Mouse (Mus musculus) c-Kit-positive CD71-negative TER-119-negative erythroid progenitor cells, embryonic 14.5 days (primary cell): Measurements from ENCODE around the gene Baiap2l2.

Experiments used
- DNase-seq: peaks from one replicate; pipeline ENCODE4 v3.0.0-alpha.2; 2013; ENCODE audit warnings: low read depth

Gene Baiap2l2

GRCm38 (mm10) chr15:79212750-79213446 is 72.4 kb downstream of the Baiap2l2 start:
- DNase-seq: no peak

GRCm38 (mm10) chr15:79210357-79210756 is 75.0 kb downstream of the Baiap2l2 start:
- no peak for DNase-seq

GRCm38 (mm10) chr15:79208758-79209439 is 76.4 kb downstream of the Baiap2l2 start:
- no peak for DNase-seq

- no peak for DNase-seq
Measured at GRCm38 (mm10) chr15:79208211-79208610, 77.1 kb downstream of the Baiap2l2 start.
